Mouse (Mus musculus) lung, embryonic 16.5 days (tissue): Measurements from ENCODE around the gene Hunk. TPM values are rescaled to one million over a fixed set of nuclear protein-coding genes. Genes with fewer than 3 reads are reported as not detected.

Experiments used
- ATAC-seq: fragments of 200-750 bp; cut with Nextera tagmentation; 2 replicates; pipeline ENCODE4 v1.8.0; 2017; ENCODE audit warnings: low read depth, mild to moderate bottlenecking, moderate library complexity
- H3K27ac ChIP-seq: fragments of 300-500 bp; sonication (generic); 2 replicates; pipeline ENCODE4 v1.5.1; 2014; ENCODE audit warnings: mild to moderate bottlenecking, control low read depth, low read length
- H3K27me3 ChIP-seq: fragments of 300-500 bp; sonication (generic); 2 replicates; pipeline ENCODE4 v1.6.1; 2014; ENCODE audit warnings: low read depth, low read length, mixed read lengths; ENCODE audit not compliant: control insufficient read depth, insufficient read depth
- H3K36me3 ChIP-seq: fragments of 300-500 bp; sonication (generic); 2 replicates; pipeline ENCODE4 v1.6.1; 2014; ENCODE audit warnings: low read length; ENCODE audit not compliant: control insufficient read depth, insufficient read depth
- H3K4me1 ChIP-seq: fragments of 300-500 bp; sonication (generic); replicated peaks from 2 replicates; pipeline ENCODE4 v1.6.1; 2014; ENCODE audit warnings: low read length, mixed read lengths; ENCODE audit not compliant: control insufficient read depth, insufficient read depth
- H3K4me2 ChIP-seq: fragments of 300-500 bp; sonication (generic); 2 replicates; pipeline ENCODE4 v1.6.1; 2014; ENCODE audit warnings: low read depth, low read length, control low read depth
- H3K4me3 ChIP-seq: fragments of 300-500 bp; sonication (generic); 2 replicates; pipeline ENCODE4 v1.5.1; 2014; ENCODE audit warnings: mild to moderate bottlenecking, low read length, control low read depth
- H3K9ac ChIP-seq: fragments of 300-500 bp; sonication (generic); 2 replicates; pipeline ENCODE4 v1.6.1; 2014; ENCODE audit warnings: low read length, control low read depth
- H3K9me3 ChIP-seq: fragments of 300-500 bp; sonication (generic); 2 replicates; pipeline ENCODE4 v1.6.1; 2016; ENCODE audit warnings: low read length; ENCODE audit not compliant: control insufficient read depth
- WGBS: fragments of 180-500 bp; shearing (Covaris S2); extraction: QIAGEN DNeasy Blood & Tissue Kit; methylation state at CpG from one replicate; pipeline ENCODE4 v1.1.7; 2014; 5-methylcytosine and 5-hydroxymethylcytosine counted together
- polyA plus RNA-seq: library from polyadenylated mRNA; unstranded; fragments of >200 nt; fragmentation: Nextera tagmentation; extraction: Ambion mirVana; gene quantifications from 2 replicates; pipeline ENCODE4 v1.2.1, GENCODE M21; 2015

Gene Hunk
- polyA plus RNA-seq: 16.2 and 16.5 TPM in 2 replicates

GRCm38 (mm10) chr16:90385688-90386513 is at the start of gene Hunk:
Hunk (plus strand) TSS chr16:90386013.
- WGBS: under 1% methylated on average over 88 of the region's 101 CpGs
- H3K27ac ChIP-seq: peak within 1 kb of the TSS; percentile 98
- H3K4me3 ChIP-seq: peak within 1 kb of the TSS; percentile 76
- peaks cover 26% of the 10 kb centered on the region for H3K4me1 ChIP-seq
- H3K36me3 ChIP-seq: no peaks in the 10 kb centered on the region
- no peaks in the 10 kb centered on the region for H3K27me3 ChIP-seq
- H3K9me3 ChIP-seq: no peaks in the 10 kb centered on the region
- peak within 1 kb of the TSS; percentile 83 for H3K4me2 ChIP-seq
- H3K9ac ChIP-seq: peak within 1 kb of the TSS; percentile 90
- ATAC-seq: peak; percentile 85

DNA sequence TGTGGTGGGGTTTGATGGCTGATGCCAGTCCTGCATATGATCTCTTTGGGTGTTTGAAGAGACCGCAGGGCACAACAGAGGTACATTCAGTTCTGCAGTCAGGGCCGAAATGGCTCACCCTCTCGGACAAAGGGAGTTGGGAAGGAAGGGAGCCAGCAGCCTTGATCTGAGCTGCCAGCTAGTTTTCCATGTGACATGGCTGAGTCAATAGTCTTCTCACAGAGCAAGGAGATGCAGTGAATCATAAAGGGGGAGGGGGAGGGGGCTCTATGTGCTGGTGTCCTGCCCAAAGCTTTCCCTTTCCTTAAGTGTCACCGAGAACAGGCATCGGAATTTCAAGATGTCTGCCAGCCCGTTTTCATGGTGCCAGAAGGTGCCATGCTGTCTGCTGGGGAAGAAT is 46.8 kb upstream of the Hunk start:
- no peak overlapping the region for H3K4me3 ChIP-seq
- WGBS: 84% methylated on average over 6 of the region's 6 CpGs
- H3K4me1 ChIP-seq: no peaks in the 10 kb centered on the region
- no peak for ATAC-seq
- no peak overlapping the region for H3K4me2 ChIP-seq
- peaks cover 13% of the 10 kb centered on the region for H3K36me3 ChIP-seq
- H3K27ac ChIP-seq: no peak overlapping the region
- H3K9me3 ChIP-seq: no peaks in the 10 kb centered on the region
- no peak overlapping the region for H3K9ac ChIP-seq
- no peaks in the 10 kb centered on the region for H3K27me3 ChIP-seq

DNA sequence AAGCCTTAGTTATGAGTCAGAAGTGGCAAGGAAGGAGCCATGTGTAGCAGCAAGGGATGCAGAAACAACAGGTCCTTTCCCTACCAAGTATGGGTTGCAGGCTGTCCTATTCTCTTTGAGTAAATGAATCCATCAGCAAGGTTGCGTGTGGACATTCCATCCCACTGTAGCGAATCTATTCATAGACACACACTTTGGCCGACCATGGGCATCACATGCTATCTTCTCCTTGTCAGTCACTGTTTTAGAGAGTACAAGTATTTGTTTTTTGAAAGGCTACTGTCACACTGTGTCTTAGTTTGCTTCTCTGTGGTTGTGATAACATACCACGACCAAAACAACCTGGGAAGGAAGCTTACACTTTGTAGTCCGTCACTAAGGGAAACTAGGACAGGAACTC is 44.7 kb upstream of the Hunk start:
- no peaks in the 10 kb centered on the region for H3K4me1 ChIP-seq
- 83% methylated on average over 5 of the region's 5 CpGs for WGBS
- H3K9me3 ChIP-seq: no peaks in the 10 kb centered on the region
- no peak overlapping the region for H3K4me3 ChIP-seq
- no peak overlapping the region for H3K4me2 ChIP-seq
- H3K27ac ChIP-seq: no peak overlapping the region
- peaks cover 13% of the 10 kb centered on the region for H3K36me3 ChIP-seq
- no peak overlapping the region for H3K9ac ChIP-seq
- H3K27me3 ChIP-seq: no peaks in the 10 kb centered on the region
- no peak for ATAC-seq

GRCm38 (mm10) chr16:90349700-90350548 is 35.9 kb upstream of the Hunk start:
- Histone ChIP-seq H3K4me2 (no peak overlapping the region), H3K9me3 (no peaks in the 10 kb centered on the region)
- WGBS: 29% methylated on average over 12 of the region's 13 CpGs

GRCm38 (mm10) chr16:90351726-90352125 is 34.1 kb upstream of the Hunk start:
- H3K4me2 ChIP-seq: no peak overlapping the region
- H3K9ac ChIP-seq: no peak overlapping the region
- no peaks in the 10 kb centered on the region for H3K27me3 ChIP-seq
- H3K36me3 ChIP-seq: no peaks in the 10 kb centered on the region
- no peaks in the 10 kb centered on the region for H3K9me3 ChIP-seq
- ATAC-seq: no peak
- no peak overlapping the region for H3K4me3 ChIP-seq
- no peak overlapping the region for H3K27ac ChIP-seq
- 53% methylated on average over 8 of the region's 8 CpGs for WGBS
- 0 out of 2 replicates have a peak, but pooled peaks cover 2% of the 10 kb centered on the region for H3K4me1 ChIP-seq

More at GRCm38 (mm10) chr16:90349700-90350548, 35.9 kb upstream of the Hunk start:
- H3K27ac ChIP-seq: no peak overlapping the region
- H3K27me3 ChIP-seq: no peaks in the 10 kb centered on the region
- H3K36me3 ChIP-seq: no peaks in the 10 kb centered on the region
- no peak overlapping the region for H3K4me3 ChIP-seq
- no peak overlapping the region for H3K9ac ChIP-seq
- peak; percentile 94 for ATAC-seq
- H3K4me1 ChIP-seq: 0 out of 2 replicates have a peak, but pooled peaks cover 2% of the 10 kb centered on the region

DNA sequence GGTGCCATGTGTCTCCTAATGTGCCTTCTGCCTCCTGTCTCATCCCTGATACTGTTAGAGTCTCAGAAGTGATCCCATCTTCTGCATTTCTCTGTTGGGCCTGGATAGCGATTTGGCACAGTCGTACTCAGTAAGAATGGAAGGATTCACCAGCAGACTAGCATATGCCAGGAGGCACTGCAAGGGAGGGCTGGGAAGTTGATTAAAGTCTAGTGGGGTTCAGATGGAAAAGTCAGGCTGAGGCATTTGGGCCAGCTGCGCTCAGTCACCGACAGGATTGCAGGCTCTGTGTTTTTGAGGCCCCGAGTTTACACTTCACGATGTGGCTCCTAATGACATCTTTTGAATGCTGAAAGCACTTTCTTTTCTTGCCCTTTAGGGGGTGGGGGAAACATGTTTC is 33.1 kb upstream of the Hunk start:
- Histone ChIP-seq H3K27ac (peak overlapping the region; percentile 66), H3K4me2 (no peak overlapping the region), H3K9me3 (no peaks in the 10 kb centered on the region), H3K4me3 (no peak overlapping the region), H3K36me3 (no peaks in the 10 kb centered on the region), H3K27me3 (no peaks in the 10 kb centered on the region), H3K4me1 (0 out of 2 replicates have a peak, but pooled peaks cover 2% of the 10 kb centered on the region), H3K9ac (no peak overlapping the region)
- peak; percentile 80 for ATAC-seq
- 36% methylated on average over 6 of the region's 6 CpGs for whole genome bisulfite sequencing

DNA sequence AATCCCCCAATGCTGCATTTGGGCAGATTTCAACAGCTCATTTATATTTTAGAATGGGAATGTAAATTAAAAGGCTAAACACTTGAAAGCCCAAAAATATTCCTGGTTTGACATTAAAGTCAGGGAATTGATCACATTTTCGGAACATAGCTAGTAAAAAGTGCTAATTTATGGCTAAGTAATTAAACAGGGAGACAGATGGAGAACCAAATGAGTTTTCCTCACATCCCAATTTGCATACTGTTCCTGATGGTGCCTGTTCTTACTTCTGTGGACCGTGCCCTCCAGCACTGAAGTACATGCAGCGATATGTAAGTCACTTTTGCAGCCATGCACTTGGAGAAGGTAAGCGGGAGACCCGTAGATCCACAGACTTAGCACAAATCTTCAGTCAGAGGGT is 32.7 kb upstream of the Hunk start:
- Histone ChIP-seq H3K9ac (no peak overlapping the region), H3K27ac (peak overlapping the region; percentile 33), H3K4me3 (no peak overlapping the region), H3K4me2 (no peak overlapping the region), H3K27me3 (no peaks in the 10 kb centered on the region), H3K4me1 (0 out of 2 replicates have a peak, but pooled peaks cover 2% of the 10 kb centered on the region), H3K36me3 (no peaks in the 10 kb centered on the region), H3K9me3 (no peaks in the 10 kb centered on the region)
- WGBS: 68% methylated on average over 5 of the region's 5 CpGs
- ATAC-seq: no peak

GRCm38 (mm10) chr16:90359329-90359728 is 26.5 kb upstream of the Hunk start:
- Histone ChIP-seq H3K9ac (0 out of 2 replicates have a peak overlapping the region, but pooled peaks have one; percentile 18), H3K27ac (no peak overlapping the region)
- ATAC-seq: peak; percentile 34; the same call in 1 of the 2 replicates

DNA sequence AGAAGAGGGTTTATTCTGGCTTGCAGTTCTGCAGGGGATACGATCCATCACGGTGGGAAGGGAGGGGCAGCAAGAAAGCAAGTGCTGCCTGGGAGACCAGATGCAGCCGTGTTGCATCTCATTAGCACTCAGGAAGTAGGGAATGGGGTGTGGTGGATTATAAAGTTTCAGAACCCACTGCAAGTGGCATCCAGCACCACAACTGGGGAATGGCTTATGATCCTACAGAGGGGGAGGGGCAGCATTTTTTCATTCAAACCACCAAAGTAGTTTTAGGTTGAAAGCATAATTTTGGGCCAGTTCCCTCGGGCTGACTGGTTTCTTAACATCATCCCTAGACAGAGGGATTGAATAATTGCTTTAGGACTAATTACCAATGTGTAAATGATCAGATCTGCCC is 26.1 kb upstream of the Hunk start:
- H3K36me3 ChIP-seq: no peaks in the 10 kb centered on the region
- no peak overlapping the region for H3K4me2 ChIP-seq
- peaks cover 22% of the 10 kb centered on the region for H3K4me1 ChIP-seq
- WGBS: 18% methylated on average over 4 of the region's 4 CpGs
- no peaks in the 10 kb centered on the region; the same call in 1 of the 2 replicates for H3K27me3 ChIP-seq
- no peak overlapping the region for H3K27ac ChIP-seq
- H3K9me3 ChIP-seq: no peaks in the 10 kb centered on the region
- H3K4me3 ChIP-seq: no peak overlapping the region
- H3K9ac ChIP-seq: no peak overlapping the region
- ATAC-seq: no peak

More at GRCm38 (mm10) chr16:90359329-90359728, 26.5 kb upstream of the Hunk start:
- Histone ChIP-seq H3K9me3 (no peaks in the 10 kb centered on the region), H3K4me2 (no peak overlapping the region), H3K4me3 (no peak overlapping the region), H3K27me3 (no peaks in the 10 kb centered on the region; the same call in 1 of the 2 replicates), H3K4me1 (peaks cover 22% of the 10 kb centered on the region), H3K36me3 (no peaks in the 10 kb centered on the region)
- WGBS: 36% methylated on average over 9 of the region's 9 CpGs
